Comparison of ENCODE assay signal across 9 mouse cellular contexts in the genomic region with DNA sequence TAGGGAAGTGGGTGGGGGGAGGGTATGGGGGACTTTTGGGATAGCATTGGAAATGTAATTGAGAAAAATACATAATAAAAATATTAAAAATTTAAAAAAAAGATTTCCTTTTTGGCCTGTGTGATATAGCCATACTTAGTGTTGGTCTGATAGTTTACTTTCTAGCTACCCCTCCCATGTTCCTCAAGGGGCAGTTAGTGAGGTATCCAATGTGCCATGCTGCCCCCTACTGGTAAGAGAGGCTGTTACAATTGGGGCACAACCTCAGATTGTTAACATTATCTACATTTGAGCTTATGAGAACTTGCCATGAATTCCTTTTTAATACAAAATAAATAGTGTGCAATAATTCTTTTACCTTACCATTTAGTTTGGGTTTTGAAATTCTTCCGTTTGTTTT.
DNase-seq lines count a peak whose midpoint lies in the region; ATAC-seq and TF ChIP-seq lines count a peak whose summit lies in the region.
"Had no signal": no experiment of that assay in that cellular context is flagged by ENCODE, and none has a peak within 500 bp of the region (broad histone marks: within the 10 kb centered on the region; RNA-seq: fewer than 3 reads in every experiment).

No protein-coding gene starts in this region.

- H3K4me3 ChIP-seq in embryonic facial prominence, embryonic 10.5 days, result no peak overlapping the region
- no peak overlapping the region for H3K4me3 ChIP-seq in lung, embryonic 14.5 days (ENCODE audit: low read depth, low read length)
- H3K4me3 ChIP-seq: hindbrain, embryonic 15.5 days had no signal

- no peaks in the 10 kb centered on the region for H3K27me3 ChIP-seq in embryonic facial prominence, embryonic 10.5 days (replicated peaks; ENCODE audit: low read depth, poor library complexity, severe bottlenecking)
- no peaks in the 10 kb centered on the region for H3K27me3 ChIP-seq in lung, embryonic 14.5 days (ENCODE audit: insufficient read depth, low read length)
- H3K27me3 ChIP-seq: hindbrain, embryonic 15.5 days had no signal

- 28% methylated on average over 1 of the region's 1 CpGs for WGBS in embryonic facial prominence, embryonic 10.5 days
- 45% methylated on average over 1 of the region's 1 CpGs for WGBS in lung, embryonic 14.5 days

- intact Hi-C loops in heart, postnatal 25 days (cut with DNase I), result loop anchor here (2.0 to 10.0 kb wide), 4 partner anchors 173 to 370 kb away; no protein-coding TSS in a partner anchor

- no peak overlapping the region for H3K9ac ChIP-seq in lung, embryonic 14.5 days
- H3K9ac ChIP-seq: hindbrain, embryonic 15.5 days had no signal

- H3K36me3 ChIP-seq in embryonic facial prominence, embryonic 10.5 days (replicated peaks), result no peaks in the 10 kb centered on the region
- H3K36me3 ChIP-seq in lung, embryonic 14.5 days (ENCODE audit: insufficient read depth), result no peaks in the 10 kb centered on the region
- H3K36me3 ChIP-seq: hindbrain, embryonic 15.5 days had no signal

- TF ChIP-seq CTCF in lung, embryonic 14.5 days (IDR thresholded peaks at IDR 0.05; ENCODE audit: low read depth), result peak; percentile 81

- H3K27ac ChIP-seq in embryonic facial prominence, embryonic 10.5 days (replicated peaks), result no peak overlapping the region
- no peak overlapping the region for H3K27ac ChIP-seq in lung, embryonic 14.5 days (ENCODE audit: low read depth)
- H3K27ac ChIP-seq: hindbrain, embryonic 15.5 days had no signal

- H3K9me3 ChIP-seq in embryonic facial prominence, embryonic 10.5 days, result no peaks in the 10 kb centered on the region
- H3K9me3 ChIP-seq in lung, embryonic 14.5 days (ENCODE audit: low read depth, low read length), result no peaks in the 10 kb centered on the region
- H3K9me3 ChIP-seq: hindbrain, embryonic 15.5 days had no signal

- ATAC-seq in inflammation-experienced regulatory T-cells, adult 6 months, result peak; percentile 63
- ATAC-seq in lung, embryonic 14.5 days (ENCODE audit: insufficient read depth), result no peak

- peak; percentile 30 to 77 for DNase-seq in heart, adult 18-20 months
- DNase-seq in heart, postnatal 25 days (ENCODE audit: low spot score), result no peak
- DNase-seq in urinary bladder, postnatal 14 days (ENCODE audit: low spot score), result peak; percentile 56
- DNase-seq in urinary bladder, postnatal 10 days (ENCODE audit: low spot score), result no peak
- DNase-seq in embryonic facial prominence, embryonic 10.5 days (ENCODE audit: low spot score), result peak; percentile 40
- peak; percentile 76 for DNase-seq in lung, embryonic 14.5 days
- DNase-seq in thymus, postnatal 36 days, result peak; percentile 29 to 32

- H3K4me2 ChIP-seq in lung, embryonic 14.5 days, result no peak overlapping the region
- H3K4me2 ChIP-seq: hindbrain, embryonic 15.5 days had no signal

- H3K4me1 ChIP-seq in embryonic facial prominence, embryonic 10.5 days, result no peaks in the 10 kb centered on the region
- no peaks in the 10 kb centered on the region for H3K4me1 ChIP-seq in lung, embryonic 14.5 days (ENCODE audit: insufficient read depth)

Comparison
In these comparisons a context has a peak if more than half of its experiments do, and no peak if none do; other contexts are left out.
1. DNase-seq: peak in heart, adult 18-20 months (2 of 2), urinary bladder, postnatal 14 days (single experiment), embryonic facial prominence, embryonic 10.5 days (single experiment), lung, embryonic 14.5 days (single experiment) and thymus, postnatal 36 days (2 of 2); none in heart, postnatal 25 days (single experiment) and urinary bladder, postnatal 10 days (single experiment).